Mouse (Mus musculus): ENCODE measurements around the gene Slc25a40. TPM values are rescaled to one million over a fixed set of nuclear protein-coding genes. Genes with fewer than 3 reads are reported as not detected.

The Slc25a40 gene
- polyA plus RNA-seq, 1 experiment from 2014 or later, result 12.3 TPM

- H3K9ac ChIP-seq, result no peak overlapping the region
- no peaks in the 10 kb centered on the region for H3K9me3 ChIP-seq (ENCODE audit: low read depth, low read length)
- peak; percentile 67; the same call in 1 of the 2 replicates for ATAC-seq (ENCODE audit: insufficient read depth)
- H3K4me2 ChIP-seq, result no peak overlapping the region
- H3K36me3 ChIP-seq (ENCODE audit: insufficient read depth), result peaks cover 57% of the 10 kb centered on the region
- no peak for DNase-seq
- H3K4me1 ChIP-seq (ENCODE audit: insufficient read depth), result no peaks in the 10 kb centered on the region
- TF ChIP-seq CTCF (IDR thresholded peaks at IDR 0.05; ENCODE audit: low read depth), result no peak
- H3K4me3 ChIP-seq (ENCODE audit: low read depth, low read length), result no peak overlapping the region
- H3K27me3 ChIP-seq (ENCODE audit: insufficient read depth, low read length), result no peaks in the 10 kb centered on the region
- H3K27ac ChIP-seq (ENCODE audit: low read depth), result no peak overlapping the region
- WGBS, result 84% methylated on average over 3 of the region's 3 CpGs
Measured at GRCm38 (mm10) chr5:8416683-8417413, 5.8 kb upstream of the Slc25a40 start.

- Histone ChIP-seq H3K4me3 (ENCODE audit: low read depth, low read length) (no peak overlapping the region), H3K9me3 (ENCODE audit: low read depth, low read length) (no peaks in the 10 kb centered on the region), H3K36me3 (ENCODE audit: insufficient read depth) (peaks cover 53% of the 10 kb centered on the region), H3K9ac (no peak overlapping the region), H3K4me2 (no peak overlapping the region), H3K27ac (ENCODE audit: low read depth) (no peak overlapping the region), H3K27me3 (ENCODE audit: insufficient read depth, low read length) (no peaks in the 10 kb centered on the region), H3K4me1 (ENCODE audit: insufficient read depth) (no peaks in the 10 kb centered on the region)
- WGBS, result 65% methylated on average over 1 of the region's 1 CpGs
- DNase-seq (no peak), ATAC-seq (ENCODE audit: insufficient read depth) (no peak)
- TF ChIP-seq CTCF (IDR thresholded peaks at IDR 0.05; ENCODE audit: low read depth), result no peak
Measured at GRCm38 (mm10) chr5:8417443-8417842, 5.2 kb upstream of the Slc25a40 start.

GRCm38 (mm10) chr5:8421424-8421823, 1.2 kb upstream of the Slc25a40 start:
- DNase-seq (no peak), ATAC-seq (ENCODE audit: insufficient read depth) (no peak)
- Histone ChIP-seq H3K9ac (peak overlapping the region; percentile 74), H3K4me1 (ENCODE audit: insufficient read depth) (no peaks in the 10 kb centered on the region), H3K4me3 (ENCODE audit: low read depth, low read length) (peak overlapping the region; percentile 80), H3K36me3 (ENCODE audit: insufficient read depth) (peaks cover 34% of the 10 kb centered on the region), H3K27me3 (ENCODE audit: insufficient read depth, low read length) (no peaks in the 10 kb centered on the region), H3K27ac (ENCODE audit: low read depth) (no peak overlapping the region), H3K4me2 (peak overlapping the region; percentile 64), H3K9me3 (ENCODE audit: low read depth, low read length) (no peaks in the 10 kb centered on the region)
- WGBS, result 6% methylated on average over 3 of the region's 3 CpGs
- no peak for TF ChIP-seq CTCF (IDR thresholded peaks at IDR 0.05; ENCODE audit: low read depth)

- peak; percentile 64 for DNase-seq
Measured at GRCm38 (mm10) chr5:8422932-8423928, 580 bp downstream of the Slc25a40 start.

DNA sequence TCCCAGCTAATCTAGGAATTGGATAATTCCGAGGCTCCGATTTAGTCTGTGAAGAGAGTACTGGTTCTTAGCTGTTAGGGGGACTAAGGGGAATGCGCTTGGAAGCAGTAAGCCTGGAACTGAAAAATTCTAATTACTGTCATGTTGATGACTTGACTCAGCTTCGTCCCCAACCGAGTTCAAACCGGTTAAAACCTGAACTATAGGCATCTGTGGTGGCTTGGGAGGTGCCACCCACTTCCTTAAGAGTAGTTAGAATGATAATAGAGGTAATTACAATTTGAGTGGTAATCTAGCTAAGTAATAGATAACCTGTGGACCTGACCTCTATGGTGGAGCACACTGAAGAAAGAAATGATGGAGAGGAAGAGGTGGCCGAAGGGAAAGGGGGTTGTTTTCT, 1.5 kb downstream of the Slc25a40 start:
- Histone ChIP-seq H3K9ac (no peak overlapping the region; the same call in 1 of the 2 replicates), H3K27me3 (ENCODE audit: insufficient read depth, low read length) (no peaks in the 10 kb centered on the region), H3K9me3 (ENCODE audit: low read depth, low read length) (no peaks in the 10 kb centered on the region), H3K27ac (ENCODE audit: low read depth) (no peak overlapping the region), H3K4me2 (peak overlapping the region; percentile 64), H3K4me1 (ENCODE audit: insufficient read depth) (no peaks in the 10 kb centered on the region), H3K36me3 (ENCODE audit: insufficient read depth) (peaks cover 13% of the 10 kb centered on the region), H3K4me3 (ENCODE audit: low read depth, low read length) (peak overlapping the region; percentile 80)
- 30% methylated on average over 7 of the region's 7 CpGs for WGBS
- DNase-seq, result peak; percentile 13
- no peak for TF ChIP-seq CTCF (IDR thresholded peaks at IDR 0.05; ENCODE audit: low read depth)
- ATAC-seq (ENCODE audit: insufficient read depth), result no peak

More at GRCm38 (mm10) chr5:8422932-8423928, 580 bp downstream of the Slc25a40 start:
- H3K4me3 ChIP-seq (ENCODE audit: low read depth, low read length), result peak overlapping the region; percentile 80
- peaks cover 18% of the 10 kb centered on the region for H3K36me3 ChIP-seq (ENCODE audit: insufficient read depth)
- under 1% methylated on average over 40 of the region's 40 CpGs for WGBS
- H3K27ac ChIP-seq (ENCODE audit: low read depth), result peak overlapping the region; percentile 75
- no peaks in the 10 kb centered on the region for H3K9me3 ChIP-seq (ENCODE audit: low read depth, low read length)
- peak overlapping the region; percentile 74 for H3K9ac ChIP-seq
- no peak for ATAC-seq (ENCODE audit: insufficient read depth)
- no peaks in the 10 kb centered on the region for H3K27me3 ChIP-seq (ENCODE audit: insufficient read depth, low read length)
- H3K4me2 ChIP-seq, result peak overlapping the region; percentile 64
- 0 out of 2 replicates have a peak, but pooled peaks have one; percentile 20 for TF ChIP-seq CTCF (IDR thresholded peaks at IDR 0.05; ENCODE audit: low read depth)
- H3K4me1 ChIP-seq (ENCODE audit: insufficient read depth), result no peaks in the 10 kb centered on the region

- Histone ChIP-seq H3K27me3 (ENCODE audit: insufficient read depth, low read length) (no peaks in the 10 kb centered on the region), H3K4me1 (ENCODE audit: insufficient read depth) (no peaks in the 10 kb centered on the region), H3K9me3 (ENCODE audit: low read depth, low read length) (no peaks in the 10 kb centered on the region), H3K9ac (no peak overlapping the region), H3K36me3 (ENCODE audit: insufficient read depth) (peaks cover 5% of the 10 kb centered on the region; the same call in 1 of the 2 replicates), H3K27ac (ENCODE audit: low read depth) (no peak overlapping the region), H3K4me3 (ENCODE audit: low read depth, low read length) (no peak overlapping the region), H3K4me2 (no peak overlapping the region)
- 50% methylated on average over 5 of the region's 5 CpGs for WGBS
- no peak for TF ChIP-seq CTCF (IDR thresholded peaks at IDR 0.05; ENCODE audit: low read depth)
- DNase-seq (no peak), ATAC-seq (ENCODE audit: insufficient read depth) (no peak)
Measured at GRCm38 (mm10) chr5:8425899-8426298, 3.2 kb downstream of the Slc25a40 start.
